Mouse (Mus musculus) cortical plate, adult 2 months (tissue): ENCODE data around the gene Rnf225.

Experiments used
- CTCF ChIP-seq: fragments of 200-500 bp; IDR thresholded peaks from 2 replicates; pipeline ENCODE4 v1.5.1; 2011; ENCODE audit warnings: mild to moderate bottlenecking, control low read depth, low read length; ENCODE audit not compliant: insufficient read depth; ENCODE audit errors: extremely low read depth
- POLR2A ChIP-seq: fragments of 200-500 bp; IDR thresholded peaks from 2 replicates; pipeline ENCODE4 v1.6.1; 2011; ENCODE audit warnings: mild to moderate bottlenecking, low read length, control low read depth; ENCODE audit not compliant: insufficient read depth; ENCODE audit errors: extremely low read depth

DNA sequence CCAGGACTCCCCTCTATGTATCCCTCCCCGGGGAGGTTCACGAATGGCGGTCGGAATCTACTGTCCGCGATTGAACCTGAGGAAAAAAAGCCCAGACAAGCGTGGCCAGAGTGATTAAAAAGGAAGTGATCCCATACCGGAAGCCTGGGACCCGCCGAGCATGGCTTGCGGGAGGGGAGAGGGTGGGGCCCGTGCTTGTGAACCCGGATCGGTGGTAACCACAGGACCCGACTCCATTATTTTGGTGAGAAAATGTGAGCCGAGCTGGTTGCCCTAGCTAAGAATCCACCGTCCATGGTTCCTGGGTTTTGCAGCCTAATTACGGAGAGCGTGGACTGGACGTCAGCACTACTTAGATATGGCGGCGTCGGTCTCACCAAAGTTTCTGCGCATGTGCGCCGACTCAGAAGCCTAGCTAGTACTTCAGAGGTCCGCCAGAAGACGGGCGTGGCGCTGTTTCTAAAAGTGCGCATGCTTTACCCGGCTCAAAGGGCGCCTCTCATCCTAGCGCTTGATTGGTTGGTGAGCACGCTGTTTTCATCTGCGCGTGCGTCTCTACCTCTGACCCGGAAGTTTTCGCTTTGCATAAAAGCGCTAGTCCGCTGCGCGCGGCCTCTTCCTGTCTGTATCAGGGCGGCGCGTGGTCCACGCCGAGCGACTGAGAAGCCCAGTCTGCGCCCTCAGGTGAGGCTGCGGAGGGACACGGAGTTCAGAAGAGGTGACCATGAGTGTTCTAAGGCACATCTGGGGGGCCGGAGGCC is 5.3 kb upstream of the Rnf225 start, which contains the start of gene Rps5:
- TF ChIP-seq CTCF = peak; percentile 57
- TF ChIP-seq POLR2A = peak; percentile 86
